Mouse (Mus musculus): ENCODE results near the gene Mtus2. TPM values are rescaled to one million over a fixed set of nuclear protein-coding genes. Genes with fewer than 3 reads are reported as not detected.

Gene Mtus2
- polyA plus RNA-seq, 1 experiment, result 2.3 TPM

DNA sequence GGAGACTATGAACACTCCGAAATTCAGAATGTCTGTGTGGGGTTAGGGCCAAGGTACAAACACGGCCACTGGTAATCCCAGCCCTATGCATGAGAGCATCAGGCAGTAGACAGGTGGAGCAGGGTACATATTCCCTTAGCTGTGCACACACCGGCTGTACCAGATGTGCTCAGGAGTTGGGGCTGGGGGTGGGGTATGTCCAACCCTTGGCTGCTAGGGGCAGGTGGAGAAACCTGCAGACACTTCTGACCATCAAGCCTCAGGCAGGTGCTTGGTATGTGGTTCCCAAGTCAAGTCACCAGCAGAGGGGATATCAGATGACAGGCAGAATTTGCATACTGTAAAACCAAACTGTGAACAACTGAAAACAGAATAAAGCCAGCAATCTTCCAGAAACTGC, 371.9 kb downstream of the Mtus2 start:
- peaks cover 7% of the 10 kb centered on the region for H3K36me3 ChIP-seq (ENCODE audit: control insufficient read depth, insufficient read depth, low read length)
- 92% methylated on average over 3 of the region's 3 CpGs for WGBS
- no peak for TF ChIP-seq CTCF (IDR thresholded peaks at IDR 0.05; ENCODE audit: extremely low read depth, insufficient read depth, insufficient read length, insufficient replicate concordance)
- TF ChIP-seq POLR2A (IDR thresholded peaks at IDR 0.05; ENCODE audit: low read depth, low read length), result no peak

DNA sequence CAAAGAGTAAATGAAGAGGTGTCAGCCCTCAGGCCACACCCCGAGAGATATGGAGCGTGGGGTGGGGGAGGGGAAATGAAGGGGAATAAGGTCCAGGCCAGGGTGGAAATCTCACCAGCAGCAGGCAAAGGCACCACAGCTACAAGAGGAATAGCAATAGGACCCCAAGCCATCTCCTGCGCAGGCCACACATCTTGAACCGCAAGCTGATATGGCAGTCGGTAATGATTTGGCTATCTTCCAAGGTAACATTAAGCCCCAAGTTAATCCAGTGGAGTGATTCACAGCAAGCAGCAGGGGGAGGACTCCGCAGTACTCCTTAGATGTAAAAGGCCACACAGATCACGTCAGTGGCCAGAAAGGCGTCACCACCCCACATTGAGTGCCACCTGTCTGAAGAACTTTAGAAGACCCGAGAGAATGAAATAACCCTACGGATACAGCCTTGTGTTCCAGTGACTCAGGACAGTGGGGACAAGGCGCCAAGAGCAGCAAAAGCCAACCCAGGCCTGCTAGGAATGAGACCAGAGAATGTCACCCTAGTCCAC, 374.2 kb downstream of the Mtus2 start:
- DNase-seq (ENCODE audit: low read depth in 1 of 2, low spot score in 2 of 2), result no peak
- H3K27ac ChIP-seq (ENCODE audit: insufficient read depth, low read length), result no peak overlapping the region
- H3K4me1 ChIP-seq (ENCODE audit: control insufficient read depth, insufficient read depth, insufficient read length), result no peaks in the 10 kb centered on the region
- no peaks in the 10 kb centered on the region for H3K27me3 ChIP-seq (ENCODE audit: control insufficient read depth, insufficient read depth, low read length)
- H3K4me3 ChIP-seq (ENCODE audit: extremely low read depth, insufficient read depth, insufficient read length), result no peak overlapping the region
- peaks cover 7% of the 10 kb centered on the region for H3K36me3 ChIP-seq (ENCODE audit: control insufficient read depth, insufficient read depth, low read length)
- TF ChIP-seq POLR2A (IDR thresholded peaks at IDR 0.05; ENCODE audit: low read depth, low read length) (no peak), CTCF (IDR thresholded peaks at IDR 0.05; ENCODE audit: extremely low read depth, insufficient read depth, insufficient read length, insufficient replicate concordance) (no peak)
- WGBS, result 90% methylated on average over 11 of the region's 11 CpGs

More for the DNA sequence above, 371.9 kb downstream of the Mtus2 start:
- DNase-seq (ENCODE audit: low read depth in 1 of 2, low spot score in 2 of 2), result no peak
- Histone ChIP-seq H3K27ac (ENCODE audit: insufficient read depth, low read length) (no peak overlapping the region), H3K27me3 (ENCODE audit: control insufficient read depth, insufficient read depth, low read length) (no peaks in the 10 kb centered on the region), H3K4me1 (ENCODE audit: control insufficient read depth, insufficient read depth, insufficient read length) (no peaks in the 10 kb centered on the region), H3K4me3 (ENCODE audit: extremely low read depth, insufficient read depth, insufficient read length) (no peak overlapping the region)

DNA sequence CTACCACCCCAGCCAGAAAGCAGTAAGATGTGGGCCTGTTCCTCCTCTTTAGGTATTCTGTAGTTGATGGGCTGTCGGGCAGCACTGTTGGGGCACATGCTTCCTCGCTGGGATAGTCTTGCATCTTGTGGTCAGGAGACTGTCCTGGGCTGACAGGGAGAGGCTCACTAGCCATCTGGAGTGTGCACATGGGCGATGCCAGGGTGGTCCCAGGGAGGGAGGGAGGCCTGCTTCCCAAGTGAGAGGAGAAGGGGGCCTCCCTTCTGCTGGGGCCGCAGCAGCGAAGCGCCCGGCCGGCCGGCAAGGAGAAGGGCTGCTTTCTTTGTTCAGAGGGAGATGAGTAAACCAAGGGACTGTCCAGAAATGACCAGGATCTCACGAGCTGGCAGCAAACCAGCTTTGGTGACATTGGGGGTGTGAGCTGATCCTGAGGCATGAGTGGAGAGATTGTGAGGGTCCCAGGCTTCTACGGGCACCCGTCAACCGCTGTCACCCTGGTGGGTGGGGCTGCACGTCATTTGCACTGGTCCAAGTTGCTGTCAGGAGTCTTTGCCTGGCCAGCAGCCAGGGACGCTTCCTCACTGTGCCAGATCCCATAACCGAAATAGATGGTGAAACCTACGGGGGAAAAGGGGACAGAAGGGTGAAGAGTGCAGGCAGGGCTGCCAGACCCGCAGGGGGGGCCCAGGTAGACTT, 375.0 kb downstream of the Mtus2 start:
- Histone ChIP-seq H3K4me1 (ENCODE audit: control insufficient read depth, insufficient read depth, insufficient read length) (no peaks in the 10 kb centered on the region), H3K36me3 (ENCODE audit: control insufficient read depth, insufficient read depth, low read length) (peaks cover 10% of the 10 kb centered on the region), H3K27me3 (ENCODE audit: control insufficient read depth, insufficient read depth, low read length) (no peaks in the 10 kb centered on the region), H3K27ac (ENCODE audit: insufficient read depth, low read length) (no peak overlapping the region), H3K4me3 (ENCODE audit: extremely low read depth, insufficient read depth, insufficient read length) (no peak overlapping the region)
- TF ChIP-seq CTCF (IDR thresholded peaks at IDR 0.05; ENCODE audit: extremely low read depth, insufficient read depth, insufficient read length, insufficient replicate concordance) (no peak), POLR2A (IDR thresholded peaks at IDR 0.05; ENCODE audit: low read depth, low read length) (no peak)
- 92% methylated on average over 18 of the region's 18 CpGs for WGBS
- no peak for DNase-seq (ENCODE audit: low read depth in 1 of 2, low spot score in 2 of 2)

DNA sequence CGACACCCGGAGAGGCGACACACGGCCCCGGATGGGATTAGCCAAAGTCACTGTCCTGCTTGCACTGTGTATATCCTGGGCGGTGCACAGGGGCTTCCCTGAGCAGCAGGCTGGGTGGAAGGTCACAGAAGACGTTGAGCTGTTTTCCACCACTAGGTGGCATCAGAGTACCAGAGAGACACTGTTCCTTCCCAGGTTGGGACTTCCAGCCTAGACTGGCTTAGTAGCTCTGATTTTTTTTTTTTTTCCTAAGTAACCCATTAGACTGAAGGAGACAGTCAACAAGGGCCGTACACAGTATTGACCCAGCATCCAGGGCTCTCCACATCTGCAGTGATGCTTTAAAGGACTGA, 375.5 kb downstream of the Mtus2 start:
- TF ChIP-seq POLR2A (IDR thresholded peaks at IDR 0.05; ENCODE audit: low read depth, low read length) (no peak), CTCF (IDR thresholded peaks at IDR 0.05; ENCODE audit: extremely low read depth, insufficient read depth, insufficient read length, insufficient replicate concordance) (peak; percentile 83; the same call in 1 of the 2 replicates)
- H3K4me1 ChIP-seq (ENCODE audit: control insufficient read depth, insufficient read depth, insufficient read length), result no peaks in the 10 kb centered on the region
- no peak overlapping the region for H3K27ac ChIP-seq (ENCODE audit: insufficient read depth, low read length)
- 56% methylated on average over 8 of the region's 8 CpGs for WGBS
- no peaks in the 10 kb centered on the region for H3K27me3 ChIP-seq (ENCODE audit: control insufficient read depth, insufficient read depth, low read length)
- peak; percentile 19 to 63 for DNase-seq (ENCODE audit: low read depth in 1 of 2, low spot score in 2 of 2)
- H3K4me3 ChIP-seq (ENCODE audit: extremely low read depth, insufficient read depth, insufficient read length), result no peak overlapping the region
- peaks cover 10% of the 10 kb centered on the region for H3K36me3 ChIP-seq (ENCODE audit: control insufficient read depth, insufficient read depth, low read length)

DNA sequence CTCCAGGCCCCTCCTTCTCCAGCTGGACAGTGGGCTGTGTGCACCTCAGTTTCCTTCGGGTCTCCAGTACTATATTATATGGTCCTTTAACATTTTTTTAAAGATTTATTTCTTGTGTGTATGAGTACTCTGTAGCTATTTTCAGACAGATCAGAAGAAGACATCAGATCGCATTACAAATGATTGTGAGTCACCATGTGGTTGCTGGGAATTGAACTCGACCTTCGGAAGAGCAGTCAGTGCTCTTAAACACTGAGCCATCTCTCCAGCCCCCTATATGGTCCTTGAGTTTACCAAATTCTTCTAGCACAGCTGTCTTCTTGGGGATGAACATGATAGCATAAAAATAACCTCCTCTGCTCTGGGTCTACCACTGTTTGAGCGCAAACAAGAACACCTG, 382.0 kb downstream of the Mtus2 start:
- Histone ChIP-seq H3K36me3 (ENCODE audit: control insufficient read depth, insufficient read depth, low read length) (peaks cover 8% of the 10 kb centered on the region), H3K27me3 (ENCODE audit: control insufficient read depth, insufficient read depth, low read length) (no peaks in the 10 kb centered on the region), H3K4me1 (ENCODE audit: control insufficient read depth, insufficient read depth, insufficient read length) (peaks cover 6% of the 10 kb centered on the region; the same call in 1 of the 2 replicates), H3K27ac (ENCODE audit: insufficient read depth, low read length) (no peak overlapping the region), H3K4me3 (ENCODE audit: extremely low read depth, insufficient read depth, insufficient read length) (no peak overlapping the region)
- 91% methylated on average over 5 of the region's 5 CpGs for WGBS
- no peak for DNase-seq (ENCODE audit: low read depth in 1 of 2, low spot score in 2 of 2)
- TF ChIP-seq CTCF (IDR thresholded peaks at IDR 0.05; ENCODE audit: extremely low read depth, insufficient read depth, insufficient read length, insufficient replicate concordance) (no peak), POLR2A (IDR thresholded peaks at IDR 0.05; ENCODE audit: low read depth, low read length) (no peak)

DNA sequence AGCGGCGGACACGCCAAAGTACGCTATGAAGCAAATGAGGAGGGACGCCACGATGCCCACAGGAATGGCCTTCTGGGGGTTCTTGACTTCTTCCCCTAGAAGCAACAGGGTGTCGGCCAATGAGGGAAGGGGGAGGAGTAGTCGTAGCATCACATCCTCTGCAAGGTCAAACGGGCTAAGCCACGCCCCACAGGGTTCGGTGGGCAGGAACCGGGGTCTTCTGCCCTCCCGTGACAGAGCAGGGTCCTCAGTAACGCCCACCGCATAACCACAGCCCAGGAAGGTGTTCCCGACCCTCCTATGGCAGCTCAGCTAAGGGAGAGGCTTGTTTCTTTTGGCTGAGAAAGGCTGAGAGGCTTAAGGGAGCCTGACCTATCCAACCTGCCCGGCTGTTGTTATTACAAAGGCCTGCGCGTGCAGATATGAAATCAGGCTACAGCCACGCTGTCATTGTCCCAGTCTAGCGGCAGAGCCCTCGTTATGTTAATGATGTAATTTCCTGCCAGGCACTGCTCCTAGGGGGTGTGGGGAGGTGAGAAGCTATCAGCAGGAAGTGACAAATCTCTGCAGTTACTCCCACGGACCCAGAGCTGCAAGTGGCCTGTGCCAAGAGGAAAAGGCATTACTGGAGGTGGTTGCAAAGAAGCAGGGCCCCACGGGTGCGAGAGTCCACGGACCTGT, 385.1 kb downstream of the Mtus2 start:
- Histone ChIP-seq H3K4me1 (ENCODE audit: control insufficient read depth, insufficient read depth, insufficient read length) (peaks cover 6% of the 10 kb centered on the region; the same call in 1 of the 2 replicates), H3K4me3 (ENCODE audit: extremely low read depth, insufficient read depth, insufficient read length) (no peak overlapping the region; the same call in 1 of the 2 replicates), H3K27ac (ENCODE audit: insufficient read depth, low read length) (peak overlapping the region; percentile 54), H3K36me3 (ENCODE audit: control insufficient read depth, insufficient read depth, low read length) (peaks cover 13% of the 10 kb centered on the region), H3K27me3 (ENCODE audit: control insufficient read depth, insufficient read depth, low read length) (no peaks in the 10 kb centered on the region)
- WGBS, result 55% methylated on average over 26 of the region's 26 CpGs
- peak in 1 of 2 experiments; percentile 36 for DNase-seq (ENCODE audit: low read depth in 1 of 2, low spot score in 2 of 2)
- no peak for TF ChIP-seq CTCF (IDR thresholded peaks at IDR 0.05; ENCODE audit: extremely low read depth, insufficient read depth, insufficient read length, insufficient replicate concordance)
- no peak for TF ChIP-seq POLR2A (IDR thresholded peaks at IDR 0.05; ENCODE audit: low read depth, low read length)
